Mouse (Mus musculus) heart, adult 2 months (tissue): ENCODE data around the gene Stk39. TPM values are rescaled to one million over a fixed set of nuclear protein-coding genes. Genes with fewer than 3 reads are reported as not detected.

Experiments
- DNase-seq, 2 experiments: peaks; one replicate each; pipeline ENCODE4 v3.0.0; 2021
- H3K27ac ChIP-seq: fragments of 200-600 bp; 2 replicates; pipeline ENCODE4 v1.8.1; 2022
- H3K27me3 ChIP-seq: fragments of 200-500 bp; 2 replicates; pipeline ENCODE4 v1.6.1; 2012; ENCODE audit warnings: mild to moderate bottlenecking, low read length, inconsistent platforms, mixed read lengths; ENCODE audit not compliant: control insufficient read depth, insufficient read depth
- H3K36me3 ChIP-seq: fragments of 200-500 bp; 2 replicates; pipeline ENCODE4 v1.6.1; 2012; ENCODE audit warnings: low read length, inconsistent platforms; ENCODE audit not compliant: control insufficient read depth, insufficient read depth
- H3K4me1 ChIP-seq: fragments of 200-500 bp; 2 replicates; pipeline ENCODE4 v1.6.1; 2011; ENCODE audit warnings: low read length; ENCODE audit not compliant: control insufficient read depth, insufficient read depth
- H3K4me3 ChIP-seq: fragments of 200-600 bp; 2 replicates; pipeline ENCODE4 v1.8.1; 2022
- H3K79me2 ChIP-seq: fragments of 200-500 bp; replicated peaks from 2 replicates; pipeline ENCODE4 v1.6.1; 2012; ENCODE audit warnings: mild to moderate bottlenecking, inconsistent platforms, low read length, moderate library complexity, mixed read lengths; ENCODE audit not compliant: control insufficient read depth, insufficient read depth
- H3K9ac ChIP-seq: fragments of 200-500 bp; 2 replicates; pipeline ENCODE4 v1.6.1; 2012; ENCODE audit warnings: low read depth, mild to moderate bottlenecking, control low read depth, inconsistent platforms, low read length, mixed read lengths
- CTCF ChIP-seq: fragments of 200-600 bp; IDR thresholded peaks from 2 replicates; pipeline ENCODE4 v1.8.1; 2022; ENCODE audit warnings: antibody characterized with exemption, mild to moderate bottlenecking, moderate library complexity
- EP300 ChIP-seq: fragments of 200-500 bp; IDR thresholded peaks from 2 replicates; pipeline ENCODE4 v1.6.1; 2011; ENCODE audit warnings: low read depth, low read length, control low read depth; ENCODE audit not compliant: insufficient read depth
- POLR2A ChIP-seq: fragments of 200-500 bp; IDR thresholded peaks from 2 replicates; pipeline ENCODE4 v1.6.1; 2011; ENCODE audit warnings: mild to moderate bottlenecking, low read depth, low read length, control low read depth; ENCODE audit not compliant: insufficient read depth
- WGBS: fragments of 180-500 bp; shearing (Covaris S2); methylation state at CpG from one replicate; pipeline ENCODE4 v1.1.7; 2018; 5-methylcytosine and 5-hydroxymethylcytosine counted together
- intact Hi-C: fragments of 180-260 bp; cut with DNase I; formaldehyde crosslinking; loops from one replicate; pipeline ENCODE4 v1.15.1; 2025
- polyA plus RNA-seq: library from polyadenylated mRNA; depleted of rRNA; stranded (reverse); fragments of >200 nt; gene quantifications from 2 replicates; pipeline ENCODE4 v1.2.3, GENCODE M21; 2012
- total RNA-seq, 2 experiments: library from RNA; stranded (reverse); gene quantifications; 2 replicates each; pipeline ENCODE4 v1.2.3; 2021

Stk39 gene
- total and polyA plus RNA-seq, 3 experiments = 34.2 to 85.2 (median 80.9) TPM

DNA sequence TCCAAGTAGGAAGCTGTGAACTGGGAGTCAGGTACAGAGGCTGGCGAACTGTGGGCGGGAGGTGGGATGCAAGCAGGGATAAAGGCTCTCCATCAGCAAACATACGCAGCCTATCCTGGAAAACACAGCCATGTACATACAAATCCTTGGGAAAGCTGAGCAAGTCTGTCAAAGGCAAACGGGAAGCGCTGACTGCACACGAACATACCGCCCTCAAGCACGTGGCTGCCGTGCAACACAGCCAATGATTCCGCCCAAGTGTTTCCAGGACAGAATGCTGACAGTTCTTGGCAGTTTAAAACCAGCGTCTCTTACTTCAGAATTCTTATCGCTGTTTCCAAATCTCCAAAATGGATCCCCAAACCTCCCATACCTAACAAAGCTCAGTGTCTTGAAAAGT is 123.1 kb downstream of the Stk39 start:
- Histone ChIP-seq H3K4me3 (no peak overlapping the region), H3K4me1 (peaks cover 1% of the 10 kb centered on the region; the same call in 1 of the 2 replicates), H3K27ac (no peak overlapping the region), H3K9ac (no peak overlapping the region), H3K36me3 (no peaks in the 10 kb centered on the region), H3K27me3 (no peaks in the 10 kb centered on the region), H3K79me2 (no peaks in the 10 kb centered on the region)
- DNase-seq = no peak
- WGBS = 83% methylated on average over 12 of the region's 12 CpGs
- no peak for TF ChIP-seq CTCF
- TF ChIP-seq EP300 = no peak
- no peak for TF ChIP-seq POLR2A
- intact Hi-C loops = loop anchor here (5.0 to 10.0 kb wide), 2 partner anchors 232 to 814 kb away; no protein-coding TSS in a partner anchor

- DNase-seq = no peak
Observed at GRCm38 (mm10) chr2:68346606-68347237, 125.3 kb downstream of the Stk39 start.

DNA sequence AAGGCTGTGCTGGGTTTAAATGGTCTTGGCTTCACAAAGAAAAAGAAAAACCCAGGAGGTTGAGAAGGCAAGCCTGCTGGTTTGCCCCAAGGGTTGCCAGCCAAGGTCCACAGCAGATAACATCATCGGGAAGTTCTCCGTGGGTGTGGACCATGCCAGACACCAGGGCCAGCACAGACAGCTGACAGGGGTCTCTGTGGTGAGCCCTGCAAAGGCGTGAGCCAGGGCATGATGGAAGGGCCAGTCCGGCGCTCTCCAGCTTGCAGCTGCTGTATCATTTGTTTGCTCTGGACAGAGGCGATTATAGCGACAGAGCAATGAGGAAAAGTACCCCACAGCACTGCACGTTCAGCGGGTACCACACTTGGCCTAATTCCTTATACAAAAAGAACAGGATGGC is 126.8 kb downstream of the Stk39 start:
- Histone ChIP-seq H3K36me3 (no peaks in the 10 kb centered on the region), H3K4me1 (peaks cover 1% of the 10 kb centered on the region; the same call in 1 of the 2 replicates)

More at GRCm38 (mm10) chr2:68346606-68347237, 125.3 kb downstream of the Stk39 start:
- H3K27me3 ChIP-seq = no peaks in the 10 kb centered on the region
- no peak overlapping the region for H3K27ac ChIP-seq
- H3K4me3 ChIP-seq = no peak overlapping the region
- peaks cover 1% of the 10 kb centered on the region; the same call in 1 of the 2 replicates for H3K4me1 ChIP-seq
- H3K36me3 ChIP-seq = no peaks in the 10 kb centered on the region
- WGBS = 59% methylated on average over 8 of the region's 8 CpGs
- no peak for TF ChIP-seq CTCF
- TF ChIP-seq POLR2A = no peak
- no peak for TF ChIP-seq EP300
- H3K9ac ChIP-seq = no peak overlapping the region
- H3K79me2 ChIP-seq = no peaks in the 10 kb centered on the region
- intact Hi-C loops = loop anchor here (5.0 to 10.0 kb wide), 2 partner anchors 229 to 812 kb away; no protein-coding TSS in a partner anchor

DNA sequence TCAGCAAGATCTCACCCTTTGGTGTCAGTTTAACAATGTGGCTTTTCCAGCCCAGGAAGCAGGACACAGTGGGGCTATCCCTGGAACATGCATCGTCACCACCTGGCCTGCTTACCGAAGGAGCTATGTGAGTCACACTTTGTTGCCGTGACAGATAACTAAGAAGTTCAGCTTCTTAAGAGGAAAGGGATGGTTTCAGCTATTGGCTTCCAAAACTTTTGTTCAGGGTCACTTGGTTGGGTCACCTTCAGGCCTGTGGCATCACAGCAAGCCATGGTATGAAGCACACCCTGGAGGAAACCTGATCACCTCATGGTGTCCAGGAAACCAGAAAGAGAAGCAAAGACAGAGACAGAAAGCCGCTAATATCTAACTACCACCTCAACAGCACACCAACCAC is 128.3 kb downstream of the Stk39 start:
- no peaks in the 10 kb centered on the region for H3K79me2 ChIP-seq
- TF ChIP-seq CTCF (no peak), EP300 (no peak), POLR2A (no peak)
- no peak overlapping the region for H3K9ac ChIP-seq
- no peak for DNase-seq
- no peaks in the 10 kb centered on the region for H3K27me3 ChIP-seq
- intact Hi-C loops = loop anchor here (10.0 kb wide), 1 partner anchor 809 kb away; no protein-coding TSS in a partner anchor
- WGBS = 88% methylated on average over 4 of the region's 4 CpGs
- no peak overlapping the region for H3K27ac ChIP-seq
- no peak overlapping the region for H3K4me3 ChIP-seq
- H3K36me3 ChIP-seq = no peaks in the 10 kb centered on the region
- no peaks in the 10 kb centered on the region for H3K4me1 ChIP-seq

More for the DNA sequence above, 126.8 kb downstream of the Stk39 start:
- H3K27ac ChIP-seq = no peak overlapping the region
- H3K9ac ChIP-seq = no peak overlapping the region
- WGBS = 80% methylated on average over 9 of the region's 9 CpGs
- no peak overlapping the region for H3K4me3 ChIP-seq
- TF ChIP-seq POLR2A = no peak
- no peak for TF ChIP-seq CTCF
- no peak for TF ChIP-seq EP300
- H3K27me3 ChIP-seq = no peaks in the 10 kb centered on the region
- no peaks in the 10 kb centered on the region for H3K79me2 ChIP-seq
- intact Hi-C loops = loop anchor here (5.0 to 10.0 kb wide), 2 partner anchors 228 to 810 kb away; no protein-coding TSS in a partner anchor
- no peak for DNase-seq

DNA sequence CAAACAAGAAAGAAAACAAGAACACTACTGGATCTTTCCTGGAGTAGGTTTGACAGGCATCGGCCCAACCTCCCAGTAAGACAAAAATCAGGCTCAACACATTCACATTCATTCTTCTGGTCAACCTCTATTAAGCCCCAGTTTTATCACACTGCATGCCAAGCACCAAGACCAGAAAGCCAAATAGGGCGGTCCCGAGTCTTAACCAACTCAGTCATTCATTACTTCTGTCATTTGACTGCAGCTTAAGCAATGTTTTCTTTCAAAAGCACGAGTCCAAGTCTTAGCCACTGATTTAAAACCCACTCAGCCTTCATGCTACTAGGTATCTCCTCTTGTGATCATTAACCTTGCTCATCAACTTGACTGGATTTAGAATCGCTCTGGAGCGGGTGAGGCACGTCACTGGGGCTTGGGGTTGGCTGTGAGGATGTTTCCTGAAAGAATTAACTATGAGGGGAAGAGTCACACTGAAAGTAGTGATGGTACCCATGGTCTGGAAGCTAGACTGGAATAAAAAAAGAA is 129.9 kb downstream of the Stk39 start:
- Histone ChIP-seq H3K4me3 (no peak overlapping the region), H3K27ac (no peak overlapping the region), H3K4me1 (no peaks in the 10 kb centered on the region), H3K27me3 (no peaks in the 10 kb centered on the region), H3K9ac (no peak overlapping the region), H3K79me2 (no peaks in the 10 kb centered on the region), H3K36me3 (no peaks in the 10 kb centered on the region)
- WGBS = 93% methylated on average over 7 of the region's 7 CpGs
- intact Hi-C loops = loop anchor here (10.0 kb wide), 1 partner anchor 807 kb away; no protein-coding TSS in a partner anchor
- TF ChIP-seq POLR2A = no peak
- TF ChIP-seq CTCF = no peak
- no peak for TF ChIP-seq EP300
- DNase-seq = no peak

DNA sequence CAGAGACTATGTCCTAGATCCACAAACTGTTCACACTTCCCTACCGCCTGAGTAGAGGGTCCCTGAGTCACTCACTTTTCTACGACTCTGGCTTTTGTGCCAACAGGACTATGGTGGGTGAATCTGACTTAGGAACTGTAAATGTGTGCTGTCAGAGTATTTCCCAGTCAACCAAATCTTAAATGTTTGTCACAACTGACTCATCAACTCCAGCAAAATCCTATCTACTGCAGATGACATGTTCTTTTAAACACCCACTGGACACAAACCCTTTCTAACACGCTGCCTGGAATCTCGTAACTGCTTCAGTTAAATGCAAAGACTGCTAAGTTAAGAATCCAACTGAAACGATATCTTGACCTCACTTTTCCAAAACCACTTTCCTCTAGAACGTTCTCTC is 135.2 kb downstream of the Stk39 start:
- 79% methylated on average over 6 of the region's 6 CpGs for WGBS
- no peaks in the 10 kb centered on the region for H3K27me3 ChIP-seq
- TF ChIP-seq POLR2A (no peak), CTCF (no peak), EP300 (no peak)
- no peaks in the 10 kb centered on the region for H3K79me2 ChIP-seq
- no peak for DNase-seq
- H3K27ac ChIP-seq = no peak overlapping the region
- H3K36me3 ChIP-seq = peaks cover 5% of the 10 kb centered on the region
- peaks cover 1% of the 10 kb centered on the region; the same call in 1 of the 2 replicates for H3K4me1 ChIP-seq
- H3K9ac ChIP-seq = no peak overlapping the region
- H3K4me3 ChIP-seq = no peak overlapping the region
- intact Hi-C loops = no loop called here
